Comparison of ENCODE assay signal across 14 mouse cellular contexts in genomic region chr3:102644276-102644940, GRCm38 (mm10).
DNase-seq lines count a peak whose midpoint lies in the region.
"Had no signal": no experiment of that assay in that cellular context is flagged by ENCODE, and none has a peak within 500 bp of the region (broad histone marks: within the 10 kb centered on the region; RNA-seq: fewer than 3 reads in every experiment).

No protein-coding gene starts in this region.

- peak; percentile 52 to 56 for DNase-seq in cerebellum, postnatal 10 days
- DNase-seq in cerebellum, postnatal 4 days (ENCODE audit: low spot score in 2 of 2): no peak
- DNase-seq in left cerebral cortex, postnatal 4 days: peak; percentile 8
- DNase-seq in left cerebral cortex, adult 18-20 months (ENCODE audit: low spot score in 2 of 2): no peak
- peak; percentile 15 to 28 for DNase-seq in frontal cortex, postnatal 36 days (ENCODE audit: low spot score in 2 of 2)
- DNase-seq in layer of hippocampus, postnatal 36 days: peak; percentile 63 to 71
- no peak for DNase-seq in thymus, postnatal 14 days
- DNase-seq in urinary bladder, postnatal 36 days (ENCODE audit: low spot score in 2 of 2): no peak
- DNase-seq: cerebellum, adult 8-10 months; heart, adult 18-20 months; heart, postnatal 10 days; liver, embryonic 13.5 days; lung, postnatal 10 days; thymus, postnatal 4 days had no signal

- intact Hi-C loops in left cerebral cortex, postnatal 4 days (cut with DNase I): no loop called here

Comparison
In these comparisons a context has a peak if more than half of its experiments do, and no peak if none do; other contexts are left out.
1. DNase-seq: peak in cerebellum, postnatal 10 days (2 of 2), left cerebral cortex, postnatal 4 days (single experiment), frontal cortex, postnatal 36 days (2 of 2) and layer of hippocampus, postnatal 36 days (2 of 2); none in cerebellum, postnatal 4 days (0 of 2), left cerebral cortex, adult 18-20 months (0 of 2), thymus, postnatal 14 days (single experiment) and urinary bladder, postnatal 36 days (0 of 2).